21 mouse cellular contexts compared by ENCODE assay signal in genomic region chr7:112127085-112127637, GRCm38 (mm10). TPM values are rescaled to one million over a fixed set of nuclear protein-coding genes. Genes with fewer than 3 reads are reported as not detected.
A peak's percentile ranks its signal among the peaks of the same experiment; 100 is the strongest.
DNase-seq lines count a peak whose midpoint lies in the region; ATAC-seq and TF ChIP-seq lines count a peak whose summit lies in the region.
"Had no signal": no experiment of that assay in that cellular context is flagged by ENCODE, and none has a peak within 500 bp of the region (broad histone marks: within the 10 kb centered on the region; RNA-seq: fewer than 3 reads in every experiment).

No protein-coding gene starts in this region.

- H3K4me1 ChIP-seq in heart, embryonic 11.5 days (ENCODE audit: control insufficient read depth, insufficient read depth, low read length), result peaks cover 40% of the 10 kb centered on the region
- no peaks in the 10 kb centered on the region for H3K4me1 ChIP-seq in kidney, embryonic 16.5 days (ENCODE audit: insufficient read depth, low read length)
- H3K4me1 ChIP-seq in kidney, adult 2 months (ENCODE audit: control insufficient read depth, insufficient read depth, low read length), result peaks cover 7% of the 10 kb centered on the region
- H3K4me1 ChIP-seq: neural tube, embryonic 15.5 days had no signal

- no peak overlapping the region for H3K4me2 ChIP-seq in heart, embryonic 11.5 days
- H3K4me2 ChIP-seq in kidney, embryonic 16.5 days (replicated peaks; ENCODE audit: low read depth, low read length), result no peak overlapping the region
- H3K4me2 ChIP-seq: hindbrain, embryonic 15.5 days; limb, embryonic 13.5 days; liver, embryonic 12.5 days; midbrain, embryonic 11.5 days; neural tube, embryonic 15.5 days had no signal

- H3K27me3 ChIP-seq in heart, embryonic 11.5 days (ENCODE audit: control insufficient read depth, insufficient read depth, low read length), result no peaks in the 10 kb centered on the region
- H3K27me3 ChIP-seq in kidney, embryonic 16.5 days (ENCODE audit: insufficient read depth, low read length), result no peaks in the 10 kb centered on the region
- H3K27me3 ChIP-seq in kidney, adult 2 months (replicated peaks; ENCODE audit: control insufficient read depth, insufficient read depth, low read length), result no peaks in the 10 kb centered on the region
- H3K27me3 ChIP-seq: hindbrain, embryonic 15.5 days; limb, embryonic 13.5 days; liver, embryonic 12.5 days; neural tube, embryonic 15.5 days had no signal

- peak overlapping the region; percentile 65 for H3K27ac ChIP-seq in heart, embryonic 11.5 days (ENCODE audit: low read depth, low read length)
- H3K27ac ChIP-seq in kidney, embryonic 16.5 days (ENCODE audit: low read length), result no peak overlapping the region
- no peak overlapping the region for H3K27ac ChIP-seq in kidney, adult 2 months (ENCODE audit: insufficient read depth, low read depth, low read length)
- H3K27ac ChIP-seq: hindbrain, embryonic 15.5 days; liver, embryonic 12.5 days; neural tube, embryonic 15.5 days had no signal

- H3K9ac ChIP-seq in heart, embryonic 11.5 days (ENCODE audit: low read depth, low read length), result no peak overlapping the region; the same call in 1 of the 2 replicates
- H3K9ac ChIP-seq in kidney, embryonic 16.5 days (replicated peaks; ENCODE audit: low read length), result no peak overlapping the region
- H3K9ac ChIP-seq: forebrain, postnatal 0 days; hindbrain, embryonic 15.5 days; limb, embryonic 13.5 days; liver, embryonic 12.5 days; neural tube, embryonic 15.5 days had no signal

- TF ChIP-seq CTCF in kidney, adult 2 months (conservative IDR thresholded peaks at IDR 0.05; ENCODE audit: insufficient read depth, insufficient read length, low read depth, low read length), result no peak

- DNase-seq in adrenal gland, adult 8-10 months, result peak; percentile 62
- no peak for DNase-seq in adrenal gland, postnatal 25 days
- no peak for DNase-seq in heart, adult 8-10 months (ENCODE audit: low spot score)
- DNase-seq in kidney, adult 2 months, result no peak
- peak; percentile 31 for DNase-seq in adrenal gland, postnatal 14 days
- DNase-seq in frontal cortex, postnatal 10 days (ENCODE audit: low spot score in 2 of 2), result no peak
- DNase-seq: forebrain, postnatal 0 days; kidney, adult 8-10 months; kidney, postnatal 14 days; layer of hippocampus, postnatal 36 days; lung, adult 2 months; lung, postnatal 14 days had no signal

- WGBS in heart, embryonic 11.5 days (ENCODE audit: insufficient replicate concordance), result 42% methylated on average over 5 of the region's 5 CpGs
- 64% methylated on average over 5 of the region's 5 CpGs for WGBS in kidney, embryonic 16.5 days
- WGBS in kidney, adult 2 months, result 73% methylated on average over 5 of the region's 5 CpGs

- H3K36me3 ChIP-seq in heart, embryonic 11.5 days (ENCODE audit: control insufficient read depth, insufficient read depth, low read length), result no peaks in the 10 kb centered on the region
- H3K36me3 ChIP-seq in kidney, embryonic 16.5 days (ENCODE audit: insufficient read depth, low read length), result no peaks in the 10 kb centered on the region
- no peaks in the 10 kb centered on the region for H3K36me3 ChIP-seq in kidney, adult 2 months (ENCODE audit: control insufficient read depth, insufficient read depth, low read length)
- H3K36me3 ChIP-seq: hindbrain, embryonic 15.5 days; limb, embryonic 13.5 days; liver, embryonic 12.5 days; neural tube, embryonic 15.5 days had no signal

- no peak overlapping the region for H3K4me3 ChIP-seq in heart, embryonic 11.5 days (ENCODE audit: low read depth, low read length)
- no peak overlapping the region for H3K4me3 ChIP-seq in kidney, embryonic 16.5 days (ENCODE audit: low read length)
- no peak overlapping the region for H3K4me3 ChIP-seq in kidney, adult 2 months (ENCODE audit: insufficient read depth, low read depth, low read length)
- H3K4me3 ChIP-seq: hindbrain, embryonic 15.5 days; limb, embryonic 13.5 days; liver, embryonic 12.5 days; neural tube, embryonic 15.5 days had no signal

- 0 out of 2 replicates have a peak, but pooled peaks have one; percentile 35 for ATAC-seq in heart, embryonic 11.5 days (replicated peaks; ENCODE audit: insufficient number of reproducible peaks, low FRiP score, low TSS enrichment)
- ATAC-seq in kidney, embryonic 16.5 days (ENCODE audit: low FRiP score, low TSS enrichment), result peak; percentile 39; the same call in 1 of the 2 replicates
- ATAC-seq: forebrain, postnatal 0 days had no signal

- no peaks in the 10 kb centered on the region for H3K9me3 ChIP-seq in heart, embryonic 11.5 days (replicated peaks; ENCODE audit: control insufficient read depth, low read length)
- H3K9me3 ChIP-seq in kidney, embryonic 16.5 days (ENCODE audit: low read length), result no peaks in the 10 kb centered on the region
- H3K9me3 ChIP-seq: hindbrain, embryonic 15.5 days; limb, embryonic 13.5 days; liver, embryonic 12.5 days; neural tube, embryonic 15.5 days had no signal

- no peak for TF ChIP-seq POLR2A in kidney, adult 2 months (IDR thresholded peaks at IDR 0.05; ENCODE audit: low read depth, low read length)

RNA-seq across cellular contexts. Expression of gene Dkk3, which starts 31.7 kb away (rescaled TPM):
- 10 to 100 TPM; 22.5 to 28.9 (median 24.0) TPM for total RNA-seq in adrenal gland, adult 8-10 months (2022)
- 11.5 and 12.6 TPM in 2 replicates for total RNA-seq in adrenal gland, postnatal 25 days (2021)
- 72.4 and 97.5 TPM in 2 replicates for polyA plus RNA-seq in heart, embryonic 11.5 days (2014; fragmentation: Nextera tagmentation; extraction: Ambion mirVana)
- total RNA-seq in heart, adult 8-10 months (2022), result 10 to 100 TPM; 34.3 to 54.4 (median 46.8) TPM
- polyA plus RNA-seq in kidney, embryonic 16.5 days (2015; fragmentation: Nextera tagmentation; extraction: Ambion mirVana), result 26.4 and 27.5 TPM in 2 replicates
- 16.5 and 16.8 TPM in 2 replicates for polyA plus RNA-seq in kidney, adult 2 months (2012; rRNA removed)
- total RNA-seq in adrenal gland, postnatal 14 days (2021), result 10.3 and 13.7 TPM in 2 replicates
- total RNA-seq: hematopoietic stem cell, adult 5-6 weeks; megakaryocyte progenitor cell, adult 5-6 weeks had no signal

Comparison
In these comparisons a context has a peak if more than half of its experiments do, and no peak if none do; other contexts are left out.
1. DNase-seq: peak in adrenal gland, adult 8-10 months (single experiment) and adrenal gland, postnatal 14 days (single experiment); none in adrenal gland, postnatal 25 days (single experiment), heart, adult 8-10 months (single experiment), kidney, adult 2 months (single experiment) and frontal cortex, postnatal 10 days (0 of 2).